Comparison of ENCODE assay signal across 11 mouse cellular contexts in genomic region chr4:12775524-12776216, GRCm38 (mm10).
A peak's percentile ranks its signal among the peaks of the same experiment; 100 is the strongest.
DNase-seq lines count a peak whose midpoint lies in the region; ATAC-seq and TF ChIP-seq lines count a peak whose summit lies in the region.
"Had no signal": no experiment of that assay in that cellular context is flagged by ENCODE, and none has a peak within 500 bp of the region (broad histone marks: within the 10 kb centered on the region; RNA-seq: fewer than 3 reads in every experiment).

No protein-coding gene starts in this region.

- no peaks in the 10 kb centered on the region for H3K36me3 ChIP-seq in kidney, postnatal 0 days (ENCODE audit: insufficient read depth, low read length)
- H3K36me3 ChIP-seq in hindbrain, embryonic 13.5 days, result no peaks in the 10 kb centered on the region
- no peaks in the 10 kb centered on the region for H3K36me3 ChIP-seq in midbrain, embryonic 16.5 days (ENCODE audit: control insufficient read depth, insufficient read depth, low read length)
- H3K36me3 ChIP-seq: stomach, embryonic 15.5 days had no signal

- H3K27ac ChIP-seq in kidney, postnatal 0 days, result no peak overlapping the region
- peak overlapping the region; percentile 46; the same call in 1 of the 2 replicates for H3K27ac ChIP-seq in hindbrain, embryonic 13.5 days
- no peak overlapping the region for H3K27ac ChIP-seq in midbrain, embryonic 16.5 days (ENCODE audit: low read length)
- H3K27ac ChIP-seq: stomach, embryonic 15.5 days had no signal

- H3K9ac ChIP-seq in kidney, postnatal 0 days (ENCODE audit: low read depth, low read length), result no peak overlapping the region
- H3K9ac ChIP-seq in hindbrain, embryonic 13.5 days, result no peak overlapping the region
- H3K9ac ChIP-seq in midbrain, embryonic 16.5 days (ENCODE audit: low read depth, low read length), result no peak overlapping the region
- H3K9ac ChIP-seq: stomach, embryonic 15.5 days had no signal

- peak; percentile 32; the same call in 1 of the 2 replicates for TF ChIP-seq CTCF in kidney, postnatal 0 days (IDR thresholded peaks at IDR 0.05; ENCODE audit: low read depth)

- peak; percentile 55 for DNase-seq in kidney, postnatal 0 days (ENCODE audit: low spot score)
- DNase-seq in kidney, postnatal 25 days, result no peak
- peak; percentile 73 for DNase-seq in embryo, embryonic 10.5 days (ENCODE audit: low spot score)
- no peak for DNase-seq in testis, postnatal 14 days (ENCODE audit: low spot score)
- DNase-seq in adrenal gland, adult 8-10 months, result no peak
- no peak for DNase-seq in heart, postnatal 36 days
- DNase-seq: kidney, postnatal 4 days had no signal

- intact Hi-C loops in heart, postnatal 36 days (cut with DNase I), result no loop called here

- ATAC-seq in kidney, postnatal 0 days (replicated peaks; ENCODE audit: low FRiP score, low read depth), result no peak
- 0 out of 2 replicates have a peak, but pooled peaks have one; percentile 13 for ATAC-seq in hindbrain, embryonic 13.5 days (ENCODE audit: low FRiP score)
- ATAC-seq in midbrain, embryonic 16.5 days, result peak; percentile 46; the same call in 1 of the 2 replicates
- ATAC-seq: CD4-positive, CD25-positive, alpha-beta regulatory T cell, adult 4 months had no signal

- H3K9me3 ChIP-seq in kidney, postnatal 0 days (replicated peaks; ENCODE audit: low read length), result no peaks in the 10 kb centered on the region
- no peaks in the 10 kb centered on the region for H3K9me3 ChIP-seq in hindbrain, embryonic 13.5 days
- H3K9me3 ChIP-seq in midbrain, embryonic 16.5 days (replicated peaks; ENCODE audit: control insufficient read depth, low read length, poor library complexity, severe bottlenecking), result no peaks in the 10 kb centered on the region
- H3K9me3 ChIP-seq: stomach, embryonic 15.5 days had no signal

- H3K4me2 ChIP-seq in kidney, postnatal 0 days (ENCODE audit: low read length), result no peak overlapping the region
- H3K4me2 ChIP-seq in hindbrain, embryonic 13.5 days, result no peak overlapping the region
- H3K4me2 ChIP-seq in midbrain, embryonic 16.5 days (ENCODE audit: low read length), result no peak overlapping the region
- H3K4me2 ChIP-seq: stomach, embryonic 15.5 days had no signal

- no peak overlapping the region for H3K4me3 ChIP-seq in kidney, postnatal 0 days (replicated peaks; ENCODE audit: low read depth, low read length)
- no peak overlapping the region for H3K4me3 ChIP-seq in hindbrain, embryonic 13.5 days
- H3K4me3 ChIP-seq in midbrain, embryonic 16.5 days (ENCODE audit: low read depth, low read length), result no peak overlapping the region
- H3K4me3 ChIP-seq: stomach, embryonic 15.5 days had no signal

- 47% methylated on average over 3 of the region's 3 CpGs for WGBS in kidney, postnatal 0 days
- whole genome bisulfite sequencing in hindbrain, embryonic 13.5 days, result 43% methylated on average over 3 of the region's 3 CpGs
- WGBS in midbrain, embryonic 16.5 days, result 30% methylated on average over 3 of the region's 3 CpGs

- H3K4me1 ChIP-seq in kidney, postnatal 0 days (replicated peaks; ENCODE audit: insufficient read depth, low read length), result no peaks in the 10 kb centered on the region
- H3K4me1 ChIP-seq in hindbrain, embryonic 13.5 days (replicated peaks), result peaks cover 26% of the 10 kb centered on the region
- peaks cover 6% of the 10 kb centered on the region for H3K4me1 ChIP-seq in midbrain, embryonic 16.5 days (ENCODE audit: control insufficient read depth, insufficient read depth, low read length)
- H3K4me1 ChIP-seq: stomach, embryonic 15.5 days had no signal

- no peaks in the 10 kb centered on the region for H3K27me3 ChIP-seq in kidney, postnatal 0 days (ENCODE audit: insufficient read depth, low read length)
- no peaks in the 10 kb centered on the region for H3K27me3 ChIP-seq in hindbrain, embryonic 13.5 days
- no peaks in the 10 kb centered on the region for H3K27me3 ChIP-seq in midbrain, embryonic 16.5 days (ENCODE audit: control insufficient read depth, insufficient read depth, low read depth, low read length)
- H3K27me3 ChIP-seq: stomach, embryonic 15.5 days had no signal

Comparison
In these comparisons a context has a peak if more than half of its experiments do, and no peak if none do; other contexts are left out.
1. DNase-seq: peak in kidney, postnatal 0 days (single experiment) and embryo, embryonic 10.5 days (single experiment); none in kidney, postnatal 25 days (0 of 2), testis, postnatal 14 days (single experiment), adrenal gland, adult 8-10 months (single experiment) and heart, postnatal 36 days (0 of 2).